In the genomic region with DNA sequence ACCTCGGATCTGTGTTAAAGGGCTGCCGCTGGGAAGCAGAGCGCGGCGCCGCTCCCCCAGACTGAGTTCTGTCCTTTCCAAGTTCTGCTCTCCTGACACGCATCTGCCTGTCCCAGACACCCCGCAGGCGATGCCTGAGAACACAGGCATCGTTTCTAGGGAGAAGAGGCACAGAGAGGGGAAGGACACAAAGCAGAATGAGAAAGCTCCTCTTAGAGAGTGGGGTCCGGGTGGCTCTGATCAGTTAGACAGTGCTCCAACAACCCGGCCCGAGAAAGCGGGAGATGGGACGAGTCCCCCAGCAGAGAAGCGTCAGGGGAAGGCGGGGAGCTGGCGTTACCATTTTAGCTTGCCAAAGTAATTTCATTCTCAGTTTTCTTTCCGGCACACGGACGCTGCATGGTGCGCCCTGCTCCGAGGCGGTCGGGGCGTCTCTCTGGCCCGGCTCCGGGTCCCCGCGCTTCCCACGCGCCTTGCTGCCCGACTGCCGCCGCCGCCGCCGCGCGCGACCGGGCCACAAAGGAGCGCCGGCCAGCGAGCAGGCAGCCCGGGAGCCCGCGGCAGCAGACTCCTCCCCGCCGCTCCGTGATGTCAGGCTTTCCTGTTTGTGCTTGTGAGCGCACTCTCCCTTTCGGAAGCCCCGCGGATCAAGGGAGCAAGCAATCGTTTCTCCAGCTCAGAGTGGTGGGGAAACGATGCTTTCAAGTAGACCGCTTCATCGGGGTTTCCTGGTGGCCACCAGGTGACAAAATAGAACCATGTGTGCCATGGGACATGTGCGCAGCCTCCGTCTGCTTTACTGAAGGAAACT, we compare ENCODE assay signal across 8 mouse cellular contexts.
DNase-seq lines count a peak whose midpoint lies in the region; ATAC-seq and TF ChIP-seq lines count a peak whose summit lies in the region.

No protein-coding gene starts in this region.

- DNase-seq in CD4-positive helper T cell, adult 2 months (ENCODE audit: low read depth, low spot score) = peak; percentile 55
- DNase-seq in kidney, postnatal 0 days (ENCODE audit: low spot score) = peak; percentile 93
- peak; percentile 84 to 85 for DNase-seq in lung, adult 18-20 months
- peak; percentile 69 for DNase-seq in testis, postnatal 14 days (ENCODE audit: low spot score)

- 0 out of 2 replicates have a peak, but pooled peaks cover 5% of the 10 kb centered on the region for H3K27me3 ChIP-seq in embryonic facial prominence, embryonic 15.5 days
- no peaks in the 10 kb centered on the region for H3K27me3 ChIP-seq in heart, embryonic 15.5 days
- H3K27me3 ChIP-seq in kidney, postnatal 0 days (ENCODE audit: insufficient read depth, low read length) = no peaks in the 10 kb centered on the region
- H3K27me3 ChIP-seq in neural tube, embryonic 13.5 days = peaks cover 8% of the 10 kb centered on the region; the same call in 1 of the 2 replicates

- peak overlapping the region; percentile 27 for H3K27ac ChIP-seq in bone marrow, adult 2 months (ENCODE audit: control insufficient read depth, insufficient read depth, low read depth, low read length, poor library complexity)
- H3K27ac ChIP-seq in embryonic facial prominence, embryonic 15.5 days (replicated peaks) = peak overlapping the region; percentile 90
- H3K27ac ChIP-seq in heart, embryonic 15.5 days = peak overlapping the region; percentile 97
- H3K27ac ChIP-seq in kidney, postnatal 0 days = peak overlapping the region; percentile 80
- peak overlapping the region; percentile 88 for H3K27ac ChIP-seq in neural tube, embryonic 13.5 days (replicated peaks)

- H3K4me3 ChIP-seq in bone marrow, adult 2 months (replicated peaks; ENCODE audit: control insufficient read depth, low read depth, low read length) = peak overlapping the region; percentile 58
- H3K4me3 ChIP-seq in embryonic facial prominence, embryonic 15.5 days (replicated peaks) = peak overlapping the region; percentile 70
- H3K4me3 ChIP-seq in heart, embryonic 15.5 days = peak overlapping the region; percentile 72
- H3K4me3 ChIP-seq in kidney, postnatal 0 days (replicated peaks; ENCODE audit: low read depth, low read length) = peak overlapping the region; percentile 62
- H3K4me3 ChIP-seq in neural tube, embryonic 13.5 days = peak overlapping the region; percentile 58

- no peaks in the 10 kb centered on the region for H3K9me3 ChIP-seq in embryonic facial prominence, embryonic 15.5 days (replicated peaks)
- H3K9me3 ChIP-seq in heart, embryonic 15.5 days (replicated peaks) = no peaks in the 10 kb centered on the region
- H3K9me3 ChIP-seq in kidney, postnatal 0 days (replicated peaks; ENCODE audit: low read length) = no peaks in the 10 kb centered on the region
- H3K9me3 ChIP-seq in neural tube, embryonic 13.5 days = no peaks in the 10 kb centered on the region

- peak overlapping the region; percentile 61 for H3K9ac ChIP-seq in embryonic facial prominence, embryonic 15.5 days
- H3K9ac ChIP-seq in heart, embryonic 15.5 days = peak overlapping the region; percentile 86
- H3K9ac ChIP-seq in kidney, postnatal 0 days (ENCODE audit: low read depth, low read length) = peak overlapping the region; percentile 75
- peak overlapping the region; percentile 77 for H3K9ac ChIP-seq in neural tube, embryonic 13.5 days

- ATAC-seq in embryonic facial prominence, embryonic 15.5 days (ENCODE audit: insufficient number of reproducible peaks, low FRiP score, low TSS enrichment, low read depth) = peak; percentile 82
- peak; percentile 76 for ATAC-seq in heart, embryonic 15.5 days (replicated peaks; ENCODE audit: insufficient number of reproducible peaks, insufficient read depth, low FRiP score, low read depth)
- peak; percentile 72 for ATAC-seq in kidney, postnatal 0 days (replicated peaks; ENCODE audit: low FRiP score, low read depth)
- ATAC-seq in neural tube, embryonic 13.5 days (ENCODE audit: low read depth) = peak; percentile 86

- no peaks in the 10 kb centered on the region for H3K36me3 ChIP-seq in embryonic facial prominence, embryonic 15.5 days
- H3K36me3 ChIP-seq in heart, embryonic 15.5 days = no peaks in the 10 kb centered on the region
- no peaks in the 10 kb centered on the region for H3K36me3 ChIP-seq in kidney, postnatal 0 days (ENCODE audit: insufficient read depth, low read length)
- no peaks in the 10 kb centered on the region for H3K36me3 ChIP-seq in neural tube, embryonic 13.5 days

- no peaks in the 10 kb centered on the region for H3K4me1 ChIP-seq in bone marrow, adult 2 months (ENCODE audit: control insufficient read depth, insufficient read depth, low read length)
- H3K4me1 ChIP-seq in embryonic facial prominence, embryonic 15.5 days = peaks cover 21% of the 10 kb centered on the region
- H3K4me1 ChIP-seq in heart, embryonic 15.5 days (replicated peaks) = peaks cover 47% of the 10 kb centered on the region
- H3K4me1 ChIP-seq in kidney, postnatal 0 days (replicated peaks; ENCODE audit: insufficient read depth, low read length) = peaks cover 14% of the 10 kb centered on the region; the same call in 1 of the 2 replicates
- peaks cover 31% of the 10 kb centered on the region for H3K4me1 ChIP-seq in neural tube, embryonic 13.5 days (replicated peaks)

- under 1% methylated on average over 61 of the region's 61 CpGs for WGBS in bone marrow, adult 2 months
- WGBS in embryonic facial prominence, embryonic 15.5 days = under 1% methylated on average over 61 of the region's 61 CpGs
- WGBS in heart, embryonic 15.5 days = under 1% methylated on average over 61 of the region's 61 CpGs
- WGBS in kidney, postnatal 0 days = under 1% methylated on average over 60 of the region's 61 CpGs
- under 1% methylated on average over 61 of the region's 61 CpGs for WGBS in neural tube, embryonic 13.5 days

- TF ChIP-seq POLR2A in bone marrow, adult 2 months (IDR thresholded peaks at IDR 0.05; ENCODE audit: borderline replicate concordance, control insufficient read depth, low read depth, low read length) = no peak

- peak overlapping the region; percentile 75 for H3K4me2 ChIP-seq in embryonic facial prominence, embryonic 15.5 days (replicated peaks)
- H3K4me2 ChIP-seq in heart, embryonic 15.5 days = peak overlapping the region; percentile 74
- peak overlapping the region; percentile 68 for H3K4me2 ChIP-seq in kidney, postnatal 0 days (ENCODE audit: low read length)
- H3K4me2 ChIP-seq in neural tube, embryonic 13.5 days = peak overlapping the region; percentile 83

- TF ChIP-seq CTCF in bone marrow, adult 2 months (IDR thresholded peaks at IDR 0.05; ENCODE audit: control insufficient read depth, insufficient read depth, low read length) = no peak
- TF ChIP-seq CTCF in kidney, postnatal 0 days (IDR thresholded peaks at IDR 0.05; ENCODE audit: low read depth) = 0 out of 2 replicates have a peak, but pooled peaks have one; percentile 17

Comparison
In these comparisons a context has a peak if more than half of its experiments do, and no peak if none do; other contexts are left out.
1. Peak in every context shown above with its lines: DNase-seq, ATAC-seq, H3K4me3 ChIP-seq and H3K27ac ChIP-seq.
2. H3K27ac ChIP-seq: peak in every context shown above with its lines; median percentile 97 in heart, embryonic 15.5 days; 90 in embryonic facial prominence, embryonic 15.5 days; 88 in neural tube, embryonic 13.5 days; 80 in kidney, postnatal 0 days; 27 in bone marrow, adult 2 months.